Mouse (Mus musculus) left cerebral cortex, postnatal 10 days (tissue): Measurements from ENCODE around the gene Gm47189. TPM values are rescaled to one million over a fixed set of nuclear protein-coding genes. Genes with fewer than 3 reads are reported as not detected.
A peak's percentile ranks its signal among the peaks of the same experiment; 100 is the strongest.
"Not testable (repeated sequence)": the region's sequence is repeated elsewhere in the genome, so short reads cannot be mapped to it uniquely, and the experiment has no call there.

Source experiments
- DNase-seq, 2 experiments: peaks; one replicate each; pipeline ENCODE4 v3.0.0; 2021 to 2022; ENCODE audit warnings: low spot score in 2 of 2, mixed read lengths in 1 of 2; ENCODE audit errors: extremely low spot score in 1 of 2
- intact Hi-C: fragments of 180-260 bp; cut with DNase I; formaldehyde crosslinking; loops from one replicate; pipeline ENCODE4 v1.15.1; 2025
- total RNA-seq, 2 experiments: library from RNA; stranded (reverse); gene quantifications; 2 replicates each; pipeline ENCODE4 v1.2.3; 2021

Gene Gm47189
- total RNA-seq = not detected

GRCm38 (mm10) chr14:41772341-41772740 lies at the start of gene Gm47189:
TSS of gene Gm47189 (minus strand) at chr14:41772441.
- intact Hi-C loops, DNase-seq: not testable (repeated sequence)

GRCm38 (mm10) chr14:41755931-41756330 lies 16.3 kb downstream of the Gm47189 start:
- peak in 1 of 2 experiments; percentile 2 for DNase-seq
- intact Hi-C loops = not testable (repeated sequence)

GRCm38 (mm10) chr14:41750514-41750913 lies 21.7 kb downstream of the Gm47189 start, which contains the start of gene Gm7929:
TSS of gene Gm7929 (minus strand) at chr14:41750614.
- intact Hi-C loops = not testable (repeated sequence)

GRCm38 (mm10) chr14:41723437-41723836 lies 48.8 kb downstream of the Gm47189 start:
- DNase-seq, intact Hi-C loops: not testable (repeated sequence)

More at GRCm38 (mm10) chr14:41750514-41750913, 21.7 kb downstream of the Gm47189 start, which contains the start of gene Gm7929:
- DNase-seq = not testable (repeated sequence)

- DNase-seq = peak in 1 of 2 experiments; percentile 10
- intact Hi-C loops = not testable (repeated sequence)
Observed at GRCm38 (mm10) chr14:41717180-41717579, 55.1 kb downstream of the Gm47189 start.

Other genes with a start within 250 kb of the Gm47189 start
- gene Gm7970, start 216.9 kb downstream of the Gm47189 start, total RNA-seq = not detected
- 1 to 10 TPM in 1 of 2 experiments, not detected in 1; 1.4 TPM for gene 1700049E17Rik2, start 199.2 kb downstream of the Gm47189 start, total RNA-seq
- not detected for gene Gm3072, start 147.8 kb downstream of the Gm47189 start, total RNA-seq
- not detected for gene Gm3676, start 126.0 kb downstream of the Gm47189 start, total RNA-seq
- gene Gm8068, start 70.6 kb downstream of the Gm47189 start, total RNA-seq = not detected
- not detected for gene Gm7929, start 21.8 kb downstream of the Gm47189 start, total RNA-seq
- not detected for gene Gm7980, start 134.8 kb upstream of the Gm47189 start, total RNA-seq
- not detected for gene 1700049E17Rik1, start 152.5 kb upstream of the Gm47189 start, total RNA-seq
- not detected for gene 1700024B05Rik, start 171.6 kb upstream of the Gm47189 start, total RNA-seq
- not detected for gene Gm6401, start 195.5 kb upstream of the Gm47189 start, total RNA-seq
- 1 to 10 TPM in 1 of 2 experiments, under 1 TPM in 1; 0.88 to 2.3 TPM for gene Gm3543, start 210.9 kb upstream of the Gm47189 start, total RNA-seq